Mouse (Mus musculus): ENCODE measurements around the gene Gm20441. TPM values are rescaled to one million over a fixed set of nuclear protein-coding genes. Genes with fewer than 3 reads are reported as not detected.
"Not testable (repeated sequence)": the region's sequence is repeated elsewhere in the genome, so short reads cannot be mapped to it uniquely, and the experiment has no call there.

Gm20441 gene
- polyA plus RNA-seq, 1 experiment from 2014 or later: not detected

DNA sequence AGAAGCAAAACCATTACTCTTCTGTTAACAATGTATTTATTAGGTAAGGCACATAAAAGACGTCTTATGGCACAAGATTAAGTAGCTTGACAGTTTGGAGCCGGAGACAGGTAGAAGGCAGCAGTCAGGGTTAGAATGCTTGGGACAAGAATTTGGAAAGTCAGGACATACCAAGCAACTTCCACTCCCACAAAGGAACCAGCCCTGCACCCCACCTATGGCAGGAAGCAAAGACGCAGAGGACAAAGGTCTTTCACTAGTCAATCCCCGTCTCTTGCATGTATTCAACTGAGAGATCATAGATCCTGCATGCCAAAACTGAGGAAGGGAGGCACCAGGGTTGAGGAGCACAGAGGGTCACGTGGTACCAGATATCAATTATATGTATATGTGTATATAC lies 6.7 kb downstream of the Gm20441 start:
- H3K36me3 ChIP-seq (replicated peaks): no peaks in the 10 kb centered on the region
- DNase-seq (ENCODE audit: extremely low spot score, low spot score): no peak
- no peak overlapping the region for H3K27ac ChIP-seq
- H3K4me1 ChIP-seq: peaks cover 21% of the 10 kb centered on the region
- no peaks in the 10 kb centered on the region for H3K9me3 ChIP-seq
- H3K4me3 ChIP-seq: no peak overlapping the region
- H3K27me3 ChIP-seq (ENCODE audit: poor library complexity, severe bottlenecking): peaks cover 19% of the 10 kb centered on the region
- 88% methylated on average over 5 of the region's 5 CpGs for WGBS

DNA sequence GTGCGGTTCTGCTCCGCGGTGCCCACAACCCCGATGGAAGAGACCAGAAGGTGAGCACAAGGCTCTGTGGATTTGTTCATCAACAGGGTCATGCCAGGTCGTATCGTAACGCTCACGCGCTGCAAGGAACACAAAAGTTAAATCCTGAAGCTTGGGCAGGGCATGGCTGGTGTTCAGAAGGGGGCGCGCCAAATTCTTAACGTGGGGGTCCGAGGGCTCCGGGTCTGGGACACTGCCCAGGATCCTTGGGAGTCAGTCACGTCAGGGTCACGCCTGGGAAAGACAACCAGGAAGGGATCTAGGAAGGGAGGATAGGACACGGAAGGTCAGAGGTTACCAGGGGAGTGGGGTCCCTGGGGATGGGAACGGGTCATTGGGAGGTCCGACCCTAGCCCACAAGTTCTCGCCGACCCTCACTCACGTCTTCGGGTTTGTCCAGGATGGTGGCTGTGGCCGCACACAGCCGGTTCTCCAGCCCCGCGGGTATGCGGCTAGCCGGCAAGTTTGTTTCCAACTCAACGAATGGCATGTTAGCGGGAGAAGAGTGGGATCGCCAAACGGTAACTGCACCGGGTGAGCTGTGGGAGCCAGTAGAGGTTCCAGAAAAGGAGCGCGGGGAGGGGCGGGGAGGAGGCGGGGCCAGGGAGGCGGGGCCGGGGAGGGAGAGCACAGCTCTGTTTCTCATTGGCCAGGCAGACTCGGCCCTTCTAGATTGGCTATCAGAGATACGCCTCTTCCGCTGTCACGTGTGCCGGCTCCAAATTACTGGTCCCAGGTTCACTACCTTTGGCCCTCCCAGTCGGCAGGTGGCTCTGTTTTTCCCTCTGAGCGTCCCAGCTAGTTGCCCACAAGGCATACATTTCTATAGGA lies 7.7 kb downstream of the Gm20441 start, which contains the start of gene Ddt:
Gene Ddt, minus strand, starts transcription at position 620 of the 870 bp plus-strand sequence.
- under 1% methylated on average over 47 of the region's 47 CpGs for WGBS
- Histone ChIP-seq H3K9me3 (no peaks in the 10 kb centered on the region), H3K4me3 (peak within 1 kb of the TSS; percentile 79), H3K27ac (peak within 1 kb of the TSS; percentile 83), H3K36me3 (replicated peaks) (no peaks in the 10 kb centered on the region), H3K27me3 (ENCODE audit: poor library complexity, severe bottlenecking) (peaks cover 12% of the 10 kb centered on the region), H3K4me1 (peaks cover 21% of the 10 kb centered on the region)
- DNase-seq (ENCODE audit: extremely low spot score, low spot score): peak; percentile 92

DNA sequence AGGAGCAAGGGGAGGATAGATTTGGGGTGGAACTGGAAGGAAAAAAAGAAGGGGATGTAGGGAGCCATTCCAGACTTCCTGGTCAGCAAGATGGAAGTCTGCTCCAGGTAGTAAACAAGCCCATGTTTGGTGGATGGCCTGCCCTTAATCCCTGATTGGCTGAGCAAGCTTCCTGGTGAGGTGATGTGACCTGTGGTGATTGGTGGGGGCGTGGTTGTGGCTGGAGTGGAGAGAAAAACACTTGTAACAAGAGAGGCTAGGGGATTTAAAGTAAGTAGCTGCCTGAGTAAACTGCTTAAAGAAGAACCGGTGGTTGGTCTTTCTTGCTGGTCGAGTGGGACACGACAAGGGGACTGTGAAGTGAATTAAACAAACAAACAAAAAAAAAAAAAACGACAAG lies 13.0 kb downstream of the Gm20441 start:
- not testable (repeated sequence) for H3K9me3 ChIP-seq; H3K27me3 ChIP-seq (ENCODE audit: poor library complexity, severe bottlenecking); H3K27ac ChIP-seq; H3K4me3 ChIP-seq; H3K36me3 ChIP-seq (replicated peaks); DNase-seq (ENCODE audit: extremely low spot score, low spot score)
- WGBS: 33% methylated on average over 5 of the region's 5 CpGs
- H3K4me1 ChIP-seq: peaks cover 24% of the 10 kb centered on the region

DNA sequence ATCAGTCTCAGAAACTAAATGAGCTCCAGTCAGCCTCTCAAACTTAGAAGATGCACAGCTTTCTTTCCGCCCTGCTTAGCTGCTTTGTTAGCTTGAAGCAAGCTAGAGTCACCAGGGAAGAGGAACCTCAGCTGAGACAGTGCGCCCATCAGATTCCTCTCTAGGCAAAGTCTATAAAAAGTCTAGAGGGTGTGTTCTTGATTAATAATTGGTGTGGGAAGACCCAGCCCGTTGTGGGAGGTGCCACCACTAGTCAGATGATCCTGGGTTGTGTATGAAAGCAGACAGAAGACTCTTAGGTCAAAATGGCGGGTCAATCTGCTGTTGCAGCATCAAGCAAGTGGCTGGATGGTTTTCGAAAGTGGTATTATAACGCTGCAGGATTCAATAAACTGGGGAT lies 13.9 kb downstream of the Gm20441 start:
- peaks cover under 1% of the 10 kb centered on the region for H3K36me3 ChIP-seq (replicated peaks)
- 87% methylated on average over 6 of the region's 6 CpGs for WGBS
- peaks cover 19% of the 10 kb centered on the region for H3K4me1 ChIP-seq
- H3K27me3 ChIP-seq (ENCODE audit: poor library complexity, severe bottlenecking): no peaks in the 10 kb centered on the region
- H3K27ac ChIP-seq: no peak overlapping the region
- no peak for DNase-seq (ENCODE audit: extremely low spot score, low spot score)
- no peaks in the 10 kb centered on the region for H3K9me3 ChIP-seq
- no peak overlapping the region for H3K4me3 ChIP-seq

GRCm38 (mm10) chr10:75764519-75765473 lies 16.0 kb downstream of the Gm20441 start:
- peak; percentile 82 for DNase-seq (ENCODE audit: extremely low spot score, low spot score)
- Histone ChIP-seq H3K27ac (peak overlapping the region; percentile 87), H3K4me3 (peak overlapping the region; percentile 74), H3K36me3 (replicated peaks) (peaks cover 21% of the 10 kb centered on the region), H3K4me1 (peaks cover 17% of the 10 kb centered on the region), H3K27me3 (ENCODE audit: poor library complexity, severe bottlenecking) (no peaks in the 10 kb centered on the region), H3K9me3 (no peaks in the 10 kb centered on the region)
- WGBS: 1% methylated on average over 27 of the region's 27 CpGs

DNA sequence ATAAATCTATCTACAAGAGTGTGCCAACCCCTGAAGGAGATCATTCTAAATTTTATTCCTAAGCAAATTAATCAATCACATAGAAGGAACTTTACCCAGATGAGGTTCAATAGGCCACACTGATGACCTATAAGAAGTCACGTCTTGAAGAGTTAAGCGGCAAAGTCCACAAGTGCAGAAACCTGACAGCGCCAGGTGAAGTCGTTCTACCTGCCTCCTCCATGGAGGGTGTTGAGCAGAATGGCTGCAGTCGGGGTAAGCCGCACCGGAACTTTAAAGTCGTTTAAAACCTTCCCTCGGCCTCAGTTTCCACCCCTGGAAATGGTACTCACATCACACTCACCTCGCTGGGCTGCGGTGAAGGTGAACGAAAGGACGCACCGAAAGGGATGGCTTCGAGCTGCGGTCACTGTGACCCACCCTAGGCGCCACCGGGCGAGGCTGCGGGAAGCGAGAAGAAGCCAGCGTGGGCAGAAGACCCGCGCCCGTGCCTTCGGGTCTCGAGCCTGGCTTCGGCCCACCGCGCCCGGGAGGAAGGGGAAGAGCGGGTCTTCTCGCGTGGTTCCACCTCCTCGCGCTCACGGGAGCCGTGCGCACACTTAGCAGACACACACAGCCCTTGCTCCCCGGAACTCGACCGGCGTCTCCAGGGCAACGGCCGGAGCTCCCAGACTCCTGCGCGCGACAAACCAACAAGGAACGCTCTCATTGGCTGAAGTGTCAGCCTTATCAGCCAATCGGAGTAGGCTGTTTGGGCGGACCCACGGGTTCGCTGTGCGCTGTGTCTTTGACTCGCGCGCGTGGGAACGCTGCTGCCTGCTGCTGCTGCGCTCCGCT lies 16.9 kb downstream of the Gm20441 start, which contains the start of gene Cabin1:
Gene Cabin1, minus strand, starts transcription at position 660 of the 837 bp plus-strand sequence.
- Histone ChIP-seq H3K36me3 (replicated peaks) (peaks cover 30% of the 10 kb centered on the region), H3K4me3 (peak within 1 kb of the TSS; percentile 74), H3K27ac (peak within 1 kb of the TSS; percentile 87), H3K27me3 (ENCODE audit: poor library complexity, severe bottlenecking) (no peaks in the 10 kb centered on the region), H3K9me3 (no peaks in the 10 kb centered on the region), H3K4me1 (peaks cover 17% of the 10 kb centered on the region)
- under 1% methylated on average over 61 of the region's 61 CpGs for WGBS
- DNase-seq (ENCODE audit: extremely low spot score, low spot score): peak; percentile 99

GRCm38 (mm10) chr10:75762413-75762812 lies 18.3 kb downstream of the Gm20441 start:
- Histone ChIP-seq H3K27me3 (ENCODE audit: poor library complexity, severe bottlenecking) (no peaks in the 10 kb centered on the region), H3K4me3 (no peak overlapping the region), H3K4me1 (peaks cover 17% of the 10 kb centered on the region), H3K27ac (no peak overlapping the region), H3K9me3 (no peaks in the 10 kb centered on the region), H3K36me3 (replicated peaks) (peaks cover 45% of the 10 kb centered on the region)
- DNase-seq (ENCODE audit: extremely low spot score, low spot score): no peak
- 91% methylated on average over 3 of the region's 3 CpGs for WGBS

GRCm38 (mm10) chr10:75760311-75760710 lies 20.4 kb downstream of the Gm20441 start:
- Histone ChIP-seq H3K4me3 (no peak overlapping the region), H3K27me3 (ENCODE audit: poor library complexity, severe bottlenecking) (no peaks in the 10 kb centered on the region), H3K27ac (no peak overlapping the region), H3K4me1 (peaks cover 17% of the 10 kb centered on the region), H3K9me3 (no peaks in the 10 kb centered on the region), H3K36me3 (replicated peaks) (peaks cover 59% of the 10 kb centered on the region)
- DNase-seq (ENCODE audit: extremely low spot score, low spot score): no peak
- WGBS: 95% methylated on average over 3 of the region's 3 CpGs

- WGBS: 94% methylated on average over 11 of the region's 11 CpGs
- no peaks in the 10 kb centered on the region for H3K9me3 ChIP-seq
Observed at GRCm38 (mm10) chr10:75756719-75757118, 24.0 kb downstream of the Gm20441 start.

DNA sequence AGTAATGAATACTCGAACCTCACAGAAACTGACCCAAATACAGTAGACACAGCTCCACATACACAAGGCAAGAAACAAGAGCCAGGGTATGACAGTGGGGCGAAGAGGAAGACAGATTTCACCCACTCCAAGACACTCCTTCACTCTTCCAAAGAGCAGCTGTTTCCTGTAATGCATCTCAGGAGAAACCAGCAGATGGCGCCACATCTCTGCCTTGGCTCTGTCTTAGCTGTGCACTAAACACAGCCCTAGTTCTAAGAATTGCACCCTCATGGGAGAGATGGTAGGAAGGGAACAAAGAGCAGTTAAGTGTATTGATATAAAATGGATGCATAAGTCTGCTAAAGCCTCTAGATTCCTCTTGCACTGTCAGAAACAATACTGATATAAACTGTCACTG lies 36.7 kb downstream of the Gm20441 start:
- WGBS: 50% methylated on average over 3 of the region's 3 CpGs
- no peaks in the 10 kb centered on the region for H3K9me3 ChIP-seq
- no peak overlapping the region for H3K27ac ChIP-seq
- H3K27me3 ChIP-seq (ENCODE audit: poor library complexity, severe bottlenecking): no peaks in the 10 kb centered on the region
- H3K36me3 ChIP-seq (replicated peaks): peaks cover 100% of the 10 kb centered on the region
- no peak overlapping the region for H3K4me3 ChIP-seq
- DNase-seq (ENCODE audit: extremely low spot score, low spot score): peak; percentile 66
- no peaks in the 10 kb centered on the region for H3K4me1 ChIP-seq

More at GRCm38 (mm10) chr10:75756719-75757118, 24.0 kb downstream of the Gm20441 start:
- Histone ChIP-seq H3K36me3 (replicated peaks) (peaks cover 93% of the 10 kb centered on the region), H3K27ac (no peak overlapping the region), H3K27me3 (ENCODE audit: poor library complexity, severe bottlenecking) (no peaks in the 10 kb centered on the region), H3K4me3 (no peak overlapping the region), H3K4me1 (no peaks in the 10 kb centered on the region)
- no peak for DNase-seq (ENCODE audit: extremely low spot score, low spot score)

- H3K9me3 ChIP-seq: no peaks in the 10 kb centered on the region
- no peaks in the 10 kb centered on the region for H3K27me3 ChIP-seq (ENCODE audit: poor library complexity, severe bottlenecking)
- 92% methylated on average over 12 of the region's 12 CpGs for WGBS
- no peaks in the 10 kb centered on the region for H3K4me1 ChIP-seq
- H3K27ac ChIP-seq: no peak overlapping the region
- H3K36me3 ChIP-seq (replicated peaks): peaks cover 100% of the 10 kb centered on the region
- no peak for DNase-seq (ENCODE audit: extremely low spot score, low spot score)
- H3K4me3 ChIP-seq: no peak overlapping the region
Observed at GRCm38 (mm10) chr10:75743369-75743768, 37.4 kb downstream of the Gm20441 start.

- Histone ChIP-seq H3K9me3 (no peaks in the 10 kb centered on the region), H3K4me3 (no peak overlapping the region), H3K36me3 (replicated peaks) (peaks cover 100% of the 10 kb centered on the region), H3K27me3 (ENCODE audit: poor library complexity, severe bottlenecking) (no peaks in the 10 kb centered on the region), H3K27ac (no peak overlapping the region), H3K4me1 (no peaks in the 10 kb centered on the region)
- 95% methylated on average over 3 of the region's 3 CpGs for WGBS
- DNase-seq (ENCODE audit: extremely low spot score, low spot score): no peak
Observed at GRCm38 (mm10) chr10:75740866-75741265, 39.9 kb downstream of the Gm20441 start.
